Mouse (Mus musculus) lung, adult 2 months (tissue): ENCODE measurements around the gene Trh.

ENCODE experiments used
- CTCF ChIP-seq: fragments of 200-500 bp; IDR thresholded peaks from 2 replicates; pipeline ENCODE4 v1.5.1; 2011; ENCODE audit warnings: mild to moderate bottlenecking, low read length, control low read depth; ENCODE audit not compliant: insufficient read depth
- POLR2A ChIP-seq: fragments of 200-500 bp; IDR thresholded peaks from 2 replicates; pipeline ENCODE4 v1.6.1; 2011; ENCODE audit warnings: low read depth, mild to moderate bottlenecking, control low read depth, low read length, borderline replicate concordance; ENCODE audit errors: extremely low read depth

GRCm38 (mm10) chr6:92253253-92253870, 8.9 kb upstream of the Trh start:
- TF ChIP-seq POLR2A (no peak), CTCF (no peak)
